Mouse (Mus musculus) gastrocnemius, postnatal 4 days (tissue): ENCODE results near the gene Slc4a4. TPM values are rescaled to one million over a fixed set of nuclear protein-coding genes. Genes with fewer than 3 reads are reported as not detected.

Source experiments
- DNase-seq, 2 experiments: peaks; one replicate each; pipeline ENCODE4 v3.0.0; 2021 to 2022; ENCODE audit warnings: low spot score in 2 of 2, mixed read lengths in 2 of 2
- total RNA-seq, 2 experiments: library from RNA; stranded (reverse); gene quantifications; 2 replicates each; pipeline ENCODE4 v1.2.3; 2021

Slc4a4 gene
- total RNA-seq, 2 experiments from 2014 or later = 12.1 to 17.8 TPM

- no peak for DNase-seq
Measured at GRCm38 (mm10) chr5:88915082-88915481, 28.5 kb downstream of the Slc4a4 start.

GRCm38 (mm10) chr5:88916501-88916971 lies 29.9 kb downstream of the Slc4a4 start:
- DNase-seq = no peak

GRCm38 (mm10) chr5:88917221-88917620 lies 30.6 kb downstream of the Slc4a4 start:
- DNase-seq = no peak

GRCm38 (mm10) chr5:88917630-88918029 lies 31.0 kb downstream of the Slc4a4 start:
- DNase-seq = no peak

- no peak for DNase-seq
Measured at GRCm38 (mm10) chr5:88918538-88918937, 31.9 kb downstream of the Slc4a4 start.

GRCm38 (mm10) chr5:88925576-88925975 lies 39.0 kb downstream of the Slc4a4 start:
- no peak for DNase-seq

- peak in 1 of 2 experiments; percentile 43 for DNase-seq
Measured at GRCm38 (mm10) chr5:88928201-88928916, 41.7 kb downstream of the Slc4a4 start.

- peak; percentile 67 to 84 for DNase-seq
Measured at GRCm38 (mm10) chr5:88929392-88930094, 42.9 kb downstream of the Slc4a4 start.

- no peak for DNase-seq
Measured at GRCm38 (mm10) chr5:88930129-88930528, 43.5 kb downstream of the Slc4a4 start.

GRCm38 (mm10) chr5:88930611-88931010 lies 44.0 kb downstream of the Slc4a4 start:
- DNase-seq = no peak

- DNase-seq = no peak
Measured at GRCm38 (mm10) chr5:88931176-88931575, 44.6 kb downstream of the Slc4a4 start.

GRCm38 (mm10) chr5:88933454-88933853 lies 46.8 kb downstream of the Slc4a4 start:
- DNase-seq = peak in 1 of 2 experiments; percentile 27

GRCm38 (mm10) chr5:88933946-88934345 lies 47.3 kb downstream of the Slc4a4 start:
- no peak for DNase-seq

GRCm38 (mm10) chr5:88938208-88938607 lies 51.6 kb downstream of the Slc4a4 start:
- no peak for DNase-seq

GRCm38 (mm10) chr5:88939151-88939550 lies 52.5 kb downstream of the Slc4a4 start:
- no peak for DNase-seq

- no peak for DNase-seq
Measured at GRCm38 (mm10) chr5:88939782-88940181, 53.2 kb downstream of the Slc4a4 start.

- no peak for DNase-seq
Measured at GRCm38 (mm10) chr5:88941905-88942304, 55.3 kb downstream of the Slc4a4 start.

- no peak for DNase-seq
Measured at GRCm38 (mm10) chr5:88945661-88946339, 59.2 kb downstream of the Slc4a4 start.

- no peak for DNase-seq
Measured at GRCm38 (mm10) chr5:88950337-88950736, 63.7 kb downstream of the Slc4a4 start.

GRCm38 (mm10) chr5:88952757-88953577 lies 66.3 kb downstream of the Slc4a4 start:
- DNase-seq = no peak

- DNase-seq = no peak
Measured at GRCm38 (mm10) chr5:88957735-88958134, 71.1 kb downstream of the Slc4a4 start.
